Mouse (Mus musculus) heart, adult 2 months (tissue): Measurements from ENCODE around the gene Tmprss12. TPM values are rescaled to one million over a fixed set of nuclear protein-coding genes. Genes with fewer than 3 reads are reported as not detected.
"Not testable (repeated sequence)": the region's sequence is repeated elsewhere in the genome, so short reads cannot be mapped to it uniquely, and the experiment has no call there.

Experiments
- DNase-seq, 2 experiments: peaks; one replicate each; pipeline ENCODE4 v3.0.0; 2021
- H3K27ac ChIP-seq: fragments of 200-600 bp; 2 replicates; pipeline ENCODE4 v1.8.1; 2022
- H3K27me3 ChIP-seq: fragments of 200-500 bp; 2 replicates; pipeline ENCODE4 v1.6.1; 2012; ENCODE audit warnings: mild to moderate bottlenecking, low read length, inconsistent platforms, mixed read lengths; ENCODE audit not compliant: control insufficient read depth, insufficient read depth
- H3K36me3 ChIP-seq: fragments of 200-500 bp; 2 replicates; pipeline ENCODE4 v1.6.1; 2012; ENCODE audit warnings: low read length, inconsistent platforms; ENCODE audit not compliant: control insufficient read depth, insufficient read depth
- H3K4me1 ChIP-seq: fragments of 200-500 bp; 2 replicates; pipeline ENCODE4 v1.6.1; 2011; ENCODE audit warnings: low read length; ENCODE audit not compliant: control insufficient read depth, insufficient read depth
- H3K4me3 ChIP-seq: fragments of 200-600 bp; 2 replicates; pipeline ENCODE4 v1.8.1; 2022
- H3K79me2 ChIP-seq: fragments of 200-500 bp; replicated peaks from 2 replicates; pipeline ENCODE4 v1.6.1; 2012; ENCODE audit warnings: mild to moderate bottlenecking, inconsistent platforms, low read length, moderate library complexity, mixed read lengths; ENCODE audit not compliant: control insufficient read depth, insufficient read depth
- H3K9ac ChIP-seq: fragments of 200-500 bp; 2 replicates; pipeline ENCODE4 v1.6.1; 2012; ENCODE audit warnings: low read depth, mild to moderate bottlenecking, control low read depth, inconsistent platforms, low read length, mixed read lengths
- CTCF ChIP-seq: fragments of 200-600 bp; IDR thresholded peaks from 2 replicates; pipeline ENCODE4 v1.8.1; 2022; ENCODE audit warnings: antibody characterized with exemption, mild to moderate bottlenecking, moderate library complexity
- EP300 ChIP-seq: fragments of 200-500 bp; IDR thresholded peaks from 2 replicates; pipeline ENCODE4 v1.6.1; 2011; ENCODE audit warnings: low read depth, low read length, control low read depth; ENCODE audit not compliant: insufficient read depth
- POLR2A ChIP-seq: fragments of 200-500 bp; IDR thresholded peaks from 2 replicates; pipeline ENCODE4 v1.6.1; 2011; ENCODE audit warnings: mild to moderate bottlenecking, low read depth, low read length, control low read depth; ENCODE audit not compliant: insufficient read depth
- WGBS: fragments of 180-500 bp; shearing (Covaris S2); methylation state at CpG from one replicate; pipeline ENCODE4 v1.1.7; 2018; 5-methylcytosine and 5-hydroxymethylcytosine counted together
- intact Hi-C: fragments of 180-260 bp; cut with DNase I; formaldehyde crosslinking; loops from one replicate; pipeline ENCODE4 v1.15.1; 2025
- polyA plus RNA-seq: library from polyadenylated mRNA; depleted of rRNA; stranded (reverse); fragments of >200 nt; gene quantifications from 2 replicates; pipeline ENCODE4 v1.2.3, GENCODE M21; 2012
- total RNA-seq, 2 experiments: library from RNA; stranded (reverse); gene quantifications; 2 replicates each; pipeline ENCODE4 v1.2.3; 2021

The Tmprss12 gene
- total and polyA plus RNA-seq, 3 experiments = not detected

DNA sequence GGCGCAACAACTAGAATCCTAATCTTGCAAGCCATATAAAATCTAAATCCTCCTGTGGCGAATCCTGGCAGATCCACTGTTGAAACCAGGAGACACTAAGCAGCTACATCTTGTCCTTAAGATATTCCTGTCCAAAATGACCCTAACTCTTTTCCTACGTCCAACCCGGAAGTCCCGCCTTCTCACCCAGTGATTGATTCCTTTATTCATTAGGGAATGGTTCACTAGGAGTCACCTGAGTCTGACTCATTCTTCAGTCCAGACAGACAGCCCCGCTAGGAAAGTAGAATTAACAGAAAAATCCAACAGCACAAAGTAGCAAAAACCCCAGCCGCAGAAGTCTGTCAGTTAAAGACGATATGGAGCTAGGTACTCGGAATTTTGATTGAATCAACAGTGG lies 33.3 kb upstream of the Tmprss12 start:
- 94% methylated on average over 9 of the region's 9 CpGs for WGBS
- peaks cover 1% of the 10 kb centered on the region; the same call in 1 of the 2 replicates for H3K79me2 ChIP-seq
- TF ChIP-seq CTCF = no peak
- TF ChIP-seq EP300 = no peak
- no peak for TF ChIP-seq POLR2A
- DNase-seq = no peak
- no peak overlapping the region for H3K4me3 ChIP-seq
- H3K27ac ChIP-seq = no peak overlapping the region
- H3K9ac ChIP-seq = no peak overlapping the region
- no peaks in the 10 kb centered on the region for H3K27me3 ChIP-seq
- intact Hi-C loops = no loop called here
- H3K36me3 ChIP-seq = peaks cover 9% of the 10 kb centered on the region
- no peaks in the 10 kb centered on the region for H3K4me1 ChIP-seq

GRCm38 (mm10) chr15:100248665-100249433 lies 31.8 kb upstream of the Tmprss12 start:
- intact Hi-C loops = no loop called here
- H3K4me1 ChIP-seq = no peaks in the 10 kb centered on the region
- no peak overlapping the region for H3K9ac ChIP-seq
- H3K36me3 ChIP-seq = peaks cover 9% of the 10 kb centered on the region
- DNase-seq = no peak
- H3K4me3 ChIP-seq = no peak overlapping the region
- peaks cover 1% of the 10 kb centered on the region; the same call in 1 of the 2 replicates for H3K79me2 ChIP-seq
- 85% methylated on average over 6 of the region's 6 CpGs for WGBS
- no peak overlapping the region for H3K27ac ChIP-seq
- no peaks in the 10 kb centered on the region for H3K27me3 ChIP-seq
- TF ChIP-seq CTCF (no peak), EP300 (no peak), POLR2A (no peak)

GRCm38 (mm10) chr15:100251153-100251780 lies 29.4 kb upstream of the Tmprss12 start:
- no peak overlapping the region for H3K27ac ChIP-seq
- intact Hi-C loops = no loop called here
- peaks cover 12% of the 10 kb centered on the region for H3K36me3 ChIP-seq
- no peak for DNase-seq
- no peak overlapping the region for H3K4me3 ChIP-seq
- H3K9ac ChIP-seq = no peak overlapping the region
- no peak for TF ChIP-seq EP300
- TF ChIP-seq POLR2A = no peak
- TF ChIP-seq CTCF = no peak
- H3K4me1 ChIP-seq = no peaks in the 10 kb centered on the region
- no peaks in the 10 kb centered on the region for H3K79me2 ChIP-seq
- H3K27me3 ChIP-seq = no peaks in the 10 kb centered on the region
- 83% methylated on average over 6 of the region's 6 CpGs for WGBS

DNA sequence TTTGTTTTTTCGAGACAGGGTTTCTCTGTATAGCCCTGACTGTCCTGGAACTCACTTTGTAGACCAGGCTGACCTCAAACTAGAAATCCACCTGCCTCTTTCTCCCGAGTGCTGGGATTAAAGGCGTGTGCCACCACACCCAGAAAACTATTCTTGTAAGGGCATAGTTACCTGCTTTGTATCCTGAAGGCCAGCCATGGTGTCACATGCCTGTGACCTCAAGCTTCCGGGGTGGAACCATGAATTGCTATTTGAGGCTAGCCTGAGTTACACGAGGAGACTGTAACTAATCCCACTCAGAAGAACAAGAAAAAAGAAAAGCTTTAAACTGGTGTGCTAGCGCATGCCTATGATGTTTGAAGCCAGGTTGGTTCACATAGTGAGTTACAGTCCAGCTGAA lies 24.3 kb upstream of the Tmprss12 start:
- TF ChIP-seq EP300 = no peak
- no peak for TF ChIP-seq CTCF
- TF ChIP-seq POLR2A = no peak
- intact Hi-C loops = no loop called here
- Histone ChIP-seq H3K36me3 (peaks cover 4% of the 10 kb centered on the region), H3K4me1 (no peaks in the 10 kb centered on the region), H3K4me3 (no peak overlapping the region), H3K79me2 (no peaks in the 10 kb centered on the region), H3K27me3 (no peaks in the 10 kb centered on the region), H3K27ac (no peak overlapping the region), H3K9ac (no peak overlapping the region)
- 76% methylated on average over 6 of the region's 6 CpGs for WGBS
- DNase-seq = no peak

DNA sequence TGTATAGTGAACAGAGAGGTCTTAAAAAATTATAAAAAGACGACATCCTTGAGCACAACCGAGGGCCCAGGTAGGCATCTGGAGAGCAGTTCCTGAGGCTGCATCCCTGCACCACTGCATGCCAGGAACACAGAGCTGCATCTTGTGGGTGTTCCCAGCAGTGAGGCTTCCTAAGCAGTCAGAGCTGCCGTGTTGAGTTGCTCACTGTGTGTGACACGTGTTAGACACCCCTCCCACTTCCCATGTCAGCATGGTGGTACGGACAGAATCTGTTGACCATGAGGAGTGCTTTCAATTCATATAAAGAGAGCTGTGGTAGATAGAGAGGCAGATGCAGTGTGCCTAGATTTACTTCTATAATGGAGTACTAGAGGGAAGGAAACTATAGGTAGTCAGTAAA lies 23.3 kb upstream of the Tmprss12 start:
- Histone ChIP-seq H3K79me2 (no peaks in the 10 kb centered on the region), H3K9ac (no peak overlapping the region), H3K27me3 (no peaks in the 10 kb centered on the region), H3K4me3 (no peak overlapping the region), H3K4me1 (no peaks in the 10 kb centered on the region), H3K27ac (no peak overlapping the region), H3K36me3 (peaks cover 3% of the 10 kb centered on the region; the same call in 1 of the 2 replicates)
- intact Hi-C loops = no loop called here
- WGBS = 76% methylated on average over 5 of the region's 5 CpGs
- TF ChIP-seq EP300 (no peak), CTCF (no peak), POLR2A (no peak)
- no peak for DNase-seq

- no peak for DNase-seq
- no peaks in the 10 kb centered on the region for H3K4me1 ChIP-seq
- TF ChIP-seq CTCF = no peak
- no peak for TF ChIP-seq EP300
- TF ChIP-seq POLR2A = no peak
- peaks cover 3% of the 10 kb centered on the region; the same call in 1 of the 2 replicates for H3K36me3 ChIP-seq
- H3K79me2 ChIP-seq = no peaks in the 10 kb centered on the region
- H3K9ac ChIP-seq = no peak overlapping the region
- H3K27me3 ChIP-seq = no peaks in the 10 kb centered on the region
- no peak overlapping the region for H3K4me3 ChIP-seq
- H3K27ac ChIP-seq = no peak overlapping the region
- intact Hi-C loops = no loop called here
- WGBS = 94% methylated on average over 7 of the region's 7 CpGs
Measured at GRCm38 (mm10) chr15:100258646-100259425, 21.8 kb upstream of the Tmprss12 start.

- not testable (repeated sequence) for H3K4me3 ChIP-seq
- 78% methylated on average over 5 of the region's 7 CpGs for WGBS
Measured at GRCm38 (mm10) chr15:100260351-100260750, 20.3 kb upstream of the Tmprss12 start.

More at GRCm38 (mm10) chr15:100260351-100260750, 20.3 kb upstream of the Tmprss12 start:
- not testable (repeated sequence) for H3K27me3 ChIP-seq, DNase-seq, H3K79me2 ChIP-seq, H3K27ac ChIP-seq, H3K4me1 ChIP-seq, H3K36me3 ChIP-seq, H3K9ac ChIP-seq
- intact Hi-C loops = loop anchor here (5.0 to 10.0 kb wide), 2 partner anchors 64 to 197 kb away; no protein-coding TSS in a partner anchor
